Mouse (Mus musculus): ENCODE measurements around the gene Dnajc7. TPM values are rescaled to one million over a fixed set of nuclear protein-coding genes. Genes with fewer than 3 reads are reported as not detected.
"Not testable (repeated sequence)": the region's sequence is repeated elsewhere in the genome, so short reads cannot be mapped to it uniquely, and the experiment has no call there.

Gene Dnajc7
- polyA plus RNA-seq, 1 experiment from 2014 or later: 326 TPM

GRCm38 (mm10) chr11:100628056-100628455, 8.1 kb upstream of the Dnajc7 start:
- H3K27ac ChIP-seq: no peak overlapping the region
- 93% methylated on average over 5 of the region's 5 CpGs for WGBS

GRCm38 (mm10) chr11:100626701-100627195, 6.8 kb upstream of the Dnajc7 start:
- ATAC-seq (replicated peaks): no peak
- H3K27ac ChIP-seq: no peak overlapping the region
- H3K4me2 ChIP-seq: no peak overlapping the region
- H3K36me3 ChIP-seq (replicated peaks): peaks cover 19% of the 10 kb centered on the region; the same call in 1 of the 2 replicates
- no peak overlapping the region for H3K9ac ChIP-seq
- WGBS: 27% methylated on average over 9 of the region's 9 CpGs
- no peak overlapping the region for H3K4me3 ChIP-seq
- H3K9me3 ChIP-seq: no peaks in the 10 kb centered on the region
- peaks cover 26% of the 10 kb centered on the region for H3K4me1 ChIP-seq
- H3K27me3 ChIP-seq (replicated peaks): no peaks in the 10 kb centered on the region

More at GRCm38 (mm10) chr11:100628056-100628455, 8.1 kb upstream of the Dnajc7 start:
- Histone ChIP-seq H3K36me3 (replicated peaks) (peaks cover 19% of the 10 kb centered on the region; the same call in 1 of the 2 replicates), H3K4me2 (no peak overlapping the region), H3K27me3 (replicated peaks) (no peaks in the 10 kb centered on the region), H3K4me1 (peaks cover 26% of the 10 kb centered on the region), H3K9ac (no peak overlapping the region), H3K9me3 (no peaks in the 10 kb centered on the region), H3K4me3 (no peak overlapping the region)
- ATAC-seq (replicated peaks): no peak

GRCm38 (mm10) chr11:100625754-100626700, 6.1 kb upstream of the Dnajc7 start:
- H3K27ac ChIP-seq: no peak overlapping the region
- ATAC-seq (replicated peaks): no peak
- peaks cover 19% of the 10 kb centered on the region; the same call in 1 of the 2 replicates for H3K36me3 ChIP-seq (replicated peaks)
- no peaks in the 10 kb centered on the region for H3K9me3 ChIP-seq
- 94% methylated on average over 23 of the region's 23 CpGs for WGBS
- no peaks in the 10 kb centered on the region for H3K27me3 ChIP-seq (replicated peaks)
- H3K4me3 ChIP-seq: no peak overlapping the region
- H3K9ac ChIP-seq: no peak overlapping the region
- no peak overlapping the region for H3K4me2 ChIP-seq
- peaks cover 26% of the 10 kb centered on the region for H3K4me1 ChIP-seq

GRCm38 (mm10) chr11:100623867-100624266, 3.9 kb upstream of the Dnajc7 start:
- Histone ChIP-seq H3K27me3 (replicated peaks) (no peaks in the 10 kb centered on the region), H3K27ac (no peak overlapping the region), H3K4me2 (peak overlapping the region; percentile 65), H3K4me1 (peaks cover 26% of the 10 kb centered on the region), H3K9me3 (no peaks in the 10 kb centered on the region), H3K36me3 (replicated peaks) (peaks cover 19% of the 10 kb centered on the region; the same call in 1 of the 2 replicates), H3K4me3 (peak overlapping the region; percentile 79), H3K9ac (peak overlapping the region; percentile 17; the same call in 1 of the 2 replicates)
- 56% methylated on average over 5 of the region's 5 CpGs for WGBS
- ATAC-seq (replicated peaks): no peak

GRCm38 (mm10) chr11:100622714-100623113, 2.7 kb upstream of the Dnajc7 start:
- Histone ChIP-seq H3K4me1 (peaks cover 28% of the 10 kb centered on the region), H3K4me2 (peak overlapping the region; percentile 65), H3K36me3 (replicated peaks) (peaks cover 19% of the 10 kb centered on the region; the same call in 1 of the 2 replicates), H3K27me3 (replicated peaks) (no peaks in the 10 kb centered on the region), H3K9me3 (no peaks in the 10 kb centered on the region), H3K9ac (peak overlapping the region; percentile 79), H3K27ac (peak overlapping the region; percentile 84), H3K4me3 (peak overlapping the region; percentile 79)
- ATAC-seq (replicated peaks): peak; percentile 34
- 0% methylated on average over 24 of the region's 24 CpGs for WGBS

- under 1% methylated on average over 40 of the region's 40 CpGs for WGBS
- no peaks in the 10 kb centered on the region for H3K36me3 ChIP-seq (replicated peaks)
- H3K27me3 ChIP-seq (replicated peaks): no peaks in the 10 kb centered on the region
- peak overlapping the region; percentile 93 for H3K9ac ChIP-seq
- H3K4me2 ChIP-seq: peak overlapping the region; percentile 69
- H3K4me3 ChIP-seq: peak overlapping the region; percentile 92
- H3K9me3 ChIP-seq: no peaks in the 10 kb centered on the region
- peaks cover 30% of the 10 kb centered on the region for H3K4me1 ChIP-seq
- ATAC-seq (replicated peaks): peak; percentile 97
- H3K27ac ChIP-seq: peak overlapping the region; percentile 95
Measured at GRCm38 (mm10) chr11:100619485-100619975, 438 bp downstream of the Dnajc7 start.

- WGBS: under 1% methylated on average over 35 of the region's 36 CpGs
- Histone ChIP-seq H3K9me3 (no peaks in the 10 kb centered on the region), H3K27me3 (replicated peaks) (no peaks in the 10 kb centered on the region), H3K4me2 (peak within 1 kb of the TSS; percentile 69), H3K36me3 (replicated peaks) (no peaks in the 10 kb centered on the region), H3K4me1 (peaks cover 28% of the 10 kb centered on the region), H3K4me3 (peak within 1 kb of the TSS; percentile 92), H3K27ac (peak within 1 kb of the TSS; percentile 95), H3K9ac (peak within 1 kb of the TSS; percentile 93)
- ATAC-seq (replicated peaks): peak; percentile 72
Measured at GRCm38 (mm10) chr11:100618761-100619484, 1.0 kb downstream of the Dnajc7 start, which contains the start of gene Nkiras2. TSS of gene Nkiras2 (plus strand) at chr11:100619244.

GRCm38 (mm10) chr11:100617480-100617879, 2.5 kb downstream of the Dnajc7 start:
- ATAC-seq (replicated peaks): no peak
- H3K4me3 ChIP-seq: peak overlapping the region; percentile 92

GRCm38 (mm10) chr11:100616836-100617235, 3.1 kb downstream of the Dnajc7 start:
- H3K4me2 ChIP-seq; ATAC-seq (replicated peaks); H3K4me3 ChIP-seq; H3K9me3 ChIP-seq; H3K9ac ChIP-seq; H3K36me3 ChIP-seq (replicated peaks); H3K27me3 ChIP-seq (replicated peaks); H3K27ac ChIP-seq: not testable (repeated sequence)
- 93% methylated on average over 7 of the region's 7 CpGs for WGBS
- peaks cover 20% of the 10 kb centered on the region for H3K4me1 ChIP-seq

More at GRCm38 (mm10) chr11:100617480-100617879, 2.5 kb downstream of the Dnajc7 start:
- Histone ChIP-seq H3K9ac (no peak overlapping the region), H3K4me1 (peaks cover 20% of the 10 kb centered on the region), H3K9me3 (no peaks in the 10 kb centered on the region), H3K4me2 (peak overlapping the region; percentile 69), H3K27me3 (replicated peaks) (no peaks in the 10 kb centered on the region), H3K27ac (no peak overlapping the region), H3K36me3 (replicated peaks) (no peaks in the 10 kb centered on the region)
- 88% methylated on average over 4 of the region's 4 CpGs for WGBS

- H3K4me2 ChIP-seq: no peak overlapping the region
- H3K27ac ChIP-seq: no peak overlapping the region
- ATAC-seq (replicated peaks): no peak
- H3K4me3 ChIP-seq: no peak overlapping the region
- peaks cover 3% of the 10 kb centered on the region; the same call in 1 of the 2 replicates for H3K36me3 ChIP-seq (replicated peaks)
- no peak overlapping the region for H3K9ac ChIP-seq
- H3K27me3 ChIP-seq (replicated peaks): no peaks in the 10 kb centered on the region
- H3K9me3 ChIP-seq: no peaks in the 10 kb centered on the region
- WGBS: 86% methylated on average over 5 of the region's 5 CpGs
- peaks cover 20% of the 10 kb centered on the region for H3K4me1 ChIP-seq
Measured at GRCm38 (mm10) chr11:100616332-100616731, 3.6 kb downstream of the Dnajc7 start.

- Histone ChIP-seq H3K9ac (no peak overlapping the region), H3K4me2 (no peak overlapping the region), H3K27me3 (replicated peaks) (no peaks in the 10 kb centered on the region), H3K4me1 (peaks cover 12% of the 10 kb centered on the region), H3K9me3 (no peaks in the 10 kb centered on the region), H3K27ac (no peak overlapping the region), H3K36me3 (replicated peaks) (peaks cover 3% of the 10 kb centered on the region; the same call in 1 of the 2 replicates), H3K4me3 (no peak overlapping the region)
- WGBS: 89% methylated on average over 3 of the region's 3 CpGs
- no peak for ATAC-seq (replicated peaks)
Measured at GRCm38 (mm10) chr11:100613241-100613640, 6.7 kb downstream of the Dnajc7 start.
